Mouse (Mus musculus) c-Kit-positive CD71-positive TER-119-negative erythroid progenitor cells, embryonic 14.5 days (primary cell): ENCODE measurements around the gene Maml2.

Experiments
- DNase-seq: peaks from one replicate; pipeline ENCODE4 v3.0.0-alpha.2; 2013; ENCODE audit warnings: low read depth

Gene Maml2

GRCm38 (mm10) chr9:13297668-13298512 is at the start of gene Maml2:
Gene Maml2 (plus strand): TSS chr9:13297957.
- peak; percentile 28 for DNase-seq

DNA sequence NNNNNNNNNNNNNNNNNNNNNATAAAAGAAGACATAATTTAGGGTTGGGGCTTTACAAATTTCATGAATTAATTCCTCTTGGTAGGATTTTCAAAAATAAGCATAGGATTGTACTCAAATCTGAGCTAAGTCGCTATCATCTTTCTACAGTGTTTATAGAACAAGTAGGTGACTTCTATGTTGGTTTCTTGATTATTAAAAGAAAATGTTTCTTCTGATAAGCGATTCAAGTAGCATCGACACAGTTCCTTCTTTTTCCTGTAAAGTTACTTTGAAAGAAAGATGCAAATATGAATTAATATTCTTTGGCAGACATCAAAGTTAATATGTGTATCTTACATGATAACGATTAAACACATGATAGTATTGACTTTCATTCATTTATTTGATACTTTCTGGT is 49.7 kb upstream of the Maml2 start:
- DNase-seq, result no peak

DNA sequence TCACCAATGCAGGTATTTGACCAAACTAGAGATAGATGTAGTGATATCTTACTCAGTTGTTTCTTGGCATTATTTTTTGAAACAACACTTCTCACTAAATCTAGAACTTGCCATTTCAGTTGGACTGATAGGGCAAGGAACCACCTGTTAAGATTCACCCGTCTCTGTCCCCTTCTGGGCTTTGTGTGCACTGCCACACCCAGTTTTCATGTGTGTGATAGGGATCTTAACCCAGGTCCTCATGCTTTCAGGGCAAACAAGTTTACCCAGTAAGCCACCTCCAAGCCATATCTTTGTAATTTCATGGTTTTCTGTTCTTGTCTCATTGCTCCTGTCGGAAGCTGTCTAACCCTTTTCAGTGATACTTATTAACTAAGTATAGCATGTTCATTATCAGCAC is 46.5 kb upstream of the Maml2 start:
- DNase-seq, result no peak

- no peak for DNase-seq
These were observed 41.0 kb upstream of the Maml2 start for GRCm38 (mm10) chr9:13256726-13257125.

DNA sequence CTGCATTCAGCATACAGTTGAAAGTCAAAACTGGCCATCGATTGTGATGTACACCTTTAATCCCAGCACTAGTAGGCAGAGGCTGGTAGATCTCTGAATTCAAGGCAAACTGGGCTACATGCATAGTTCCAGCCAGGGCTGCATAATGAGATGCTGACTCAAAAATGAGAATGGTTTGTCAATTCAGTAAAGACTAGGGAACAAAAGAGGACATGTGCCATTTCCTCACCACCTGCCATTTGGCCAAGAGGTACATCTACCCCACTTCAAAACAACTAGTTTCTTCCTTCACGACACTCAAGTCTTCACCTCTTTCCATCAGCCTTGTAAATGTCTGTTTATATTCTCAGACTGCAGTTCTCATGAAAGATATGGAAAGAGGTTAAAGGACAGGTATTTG is 39.6 kb upstream of the Maml2 start:
- no peak for DNase-seq

GRCm38 (mm10) chr9:13260980-13261379 is 36.8 kb upstream of the Maml2 start:
- DNase-seq, result no peak

DNA sequence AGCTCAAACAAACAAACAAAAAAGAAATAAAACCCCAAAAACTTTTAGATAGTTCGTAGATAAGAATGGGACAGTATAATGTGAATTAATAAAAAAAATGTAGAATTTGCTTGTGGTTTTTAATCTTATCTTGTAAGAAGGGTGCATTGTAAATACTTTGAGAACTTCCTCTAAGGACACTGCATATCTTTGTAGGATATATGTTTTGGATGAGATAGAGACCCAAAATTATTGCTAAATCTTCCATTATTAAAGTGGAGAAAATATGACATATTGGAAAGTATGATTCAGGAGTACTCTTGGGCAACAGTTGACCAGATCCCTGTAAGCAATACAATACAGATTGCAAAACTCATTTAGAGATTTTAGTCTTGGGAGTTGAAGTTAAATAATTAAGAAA is 24.5 kb upstream of the Maml2 start:
- DNase-seq, result no peak

GRCm38 (mm10) chr9:13287482-13287881 is 10.3 kb upstream of the Maml2 start:
- DNase-seq, result no peak

DNA sequence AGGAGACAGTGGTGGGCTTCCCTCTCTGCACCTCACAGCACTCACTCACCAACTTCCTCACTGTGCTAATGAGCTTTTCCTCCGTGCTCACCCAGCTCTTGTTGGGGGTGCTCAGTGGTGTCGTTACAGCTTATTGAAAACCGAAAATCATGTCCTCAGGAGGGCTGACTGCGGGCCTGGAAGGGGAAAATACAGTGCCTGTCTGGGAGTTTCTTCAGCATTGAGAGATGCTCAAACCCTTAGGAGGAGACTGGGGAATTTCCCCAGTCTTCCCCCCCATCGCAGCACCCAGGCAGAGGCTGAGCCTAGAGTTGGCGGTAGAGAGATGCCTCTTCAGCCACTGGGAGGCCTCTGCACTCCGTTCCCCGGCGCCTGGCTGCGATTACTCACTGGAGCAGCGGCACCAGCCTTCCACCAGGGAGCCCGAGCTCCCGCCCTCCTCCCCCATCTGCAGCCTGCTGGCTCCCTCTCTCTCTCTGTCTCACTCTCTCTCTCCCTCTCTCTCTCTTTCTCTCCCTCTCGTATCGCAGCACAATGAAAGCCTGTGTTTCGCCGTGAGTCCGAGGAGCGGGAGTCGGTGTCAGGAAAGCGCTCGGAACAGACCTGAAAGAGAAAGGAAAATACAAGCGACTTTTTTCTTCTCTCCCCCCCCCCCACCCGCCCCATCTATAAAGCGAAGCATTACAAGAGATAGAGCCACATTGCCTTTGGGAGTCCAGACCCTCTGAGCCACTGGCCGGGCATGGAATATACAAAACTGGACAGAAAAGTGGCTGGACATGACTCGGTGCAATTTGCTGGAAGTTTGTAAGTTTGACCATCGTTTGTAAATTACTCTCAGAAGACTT is 1.3 kb upstream of the Maml2 start:
- DNase-seq, result peak; percentile 55

GRCm38 (mm10) chr9:13297122-13297667 is 562 bp upstream of the Maml2 start:
- DNase-seq, result peak; percentile 9

DNA sequence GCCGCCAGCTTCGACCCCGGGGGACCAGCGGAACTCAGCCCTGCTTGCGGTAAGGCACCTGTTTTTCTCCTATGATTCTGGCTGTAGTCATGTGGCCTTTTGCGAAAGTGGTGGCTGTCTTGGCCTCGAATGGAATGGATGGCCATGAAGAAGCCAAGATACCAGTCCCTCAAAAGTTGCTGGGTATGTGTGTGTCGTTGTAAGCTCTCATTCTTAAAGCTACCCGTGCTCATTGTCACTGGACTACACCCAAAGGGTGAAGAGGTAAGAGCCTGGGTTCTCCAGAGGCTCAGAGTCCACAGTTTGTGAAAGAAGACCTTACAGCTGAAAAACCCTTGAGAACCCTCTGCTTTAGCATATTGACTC is 739 bp downstream of the Maml2 start:
- no peak for DNase-seq

DNA sequence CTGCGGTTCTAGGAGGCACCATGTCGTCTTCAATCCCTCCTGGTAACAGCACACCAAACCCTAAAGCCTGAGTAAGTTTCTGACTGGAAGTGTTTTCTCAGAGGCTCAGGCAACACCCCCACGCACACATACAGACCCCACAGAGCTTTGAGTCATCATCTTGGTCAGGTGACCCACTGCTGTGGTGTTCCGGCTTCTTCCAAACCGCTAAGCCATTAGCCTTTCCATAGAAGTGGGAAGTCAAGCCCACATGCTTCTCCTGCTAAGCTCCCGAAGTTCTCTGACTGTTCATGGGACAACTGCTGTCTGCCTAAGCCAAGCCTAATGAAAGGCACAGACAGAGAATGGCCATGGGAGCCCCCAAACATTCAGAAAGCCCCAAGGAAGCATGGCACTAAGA is 1.4 kb downstream of the Maml2 start:
- DNase-seq, result no peak

DNA sequence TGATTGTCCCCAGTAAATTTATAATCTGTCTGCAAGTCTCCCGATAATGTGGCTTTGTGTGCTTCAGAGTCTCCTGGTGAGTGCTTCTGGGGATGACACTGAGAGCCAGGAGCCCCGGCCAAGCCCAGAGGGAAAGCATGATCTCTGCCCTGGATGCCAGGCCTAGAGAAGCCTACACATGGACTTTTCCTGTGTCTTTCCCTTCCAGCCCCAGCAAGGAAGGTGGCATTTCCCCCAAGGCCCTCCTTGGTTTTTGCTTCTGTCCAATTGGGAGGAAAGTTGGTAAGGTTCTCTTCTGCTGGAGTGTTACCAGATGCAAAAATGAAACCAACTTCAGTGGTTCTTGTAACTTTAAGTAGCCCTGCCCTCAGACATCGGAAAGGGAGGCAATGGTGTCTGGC is 2.3 kb downstream of the Maml2 start:
- no peak for DNase-seq

DNA sequence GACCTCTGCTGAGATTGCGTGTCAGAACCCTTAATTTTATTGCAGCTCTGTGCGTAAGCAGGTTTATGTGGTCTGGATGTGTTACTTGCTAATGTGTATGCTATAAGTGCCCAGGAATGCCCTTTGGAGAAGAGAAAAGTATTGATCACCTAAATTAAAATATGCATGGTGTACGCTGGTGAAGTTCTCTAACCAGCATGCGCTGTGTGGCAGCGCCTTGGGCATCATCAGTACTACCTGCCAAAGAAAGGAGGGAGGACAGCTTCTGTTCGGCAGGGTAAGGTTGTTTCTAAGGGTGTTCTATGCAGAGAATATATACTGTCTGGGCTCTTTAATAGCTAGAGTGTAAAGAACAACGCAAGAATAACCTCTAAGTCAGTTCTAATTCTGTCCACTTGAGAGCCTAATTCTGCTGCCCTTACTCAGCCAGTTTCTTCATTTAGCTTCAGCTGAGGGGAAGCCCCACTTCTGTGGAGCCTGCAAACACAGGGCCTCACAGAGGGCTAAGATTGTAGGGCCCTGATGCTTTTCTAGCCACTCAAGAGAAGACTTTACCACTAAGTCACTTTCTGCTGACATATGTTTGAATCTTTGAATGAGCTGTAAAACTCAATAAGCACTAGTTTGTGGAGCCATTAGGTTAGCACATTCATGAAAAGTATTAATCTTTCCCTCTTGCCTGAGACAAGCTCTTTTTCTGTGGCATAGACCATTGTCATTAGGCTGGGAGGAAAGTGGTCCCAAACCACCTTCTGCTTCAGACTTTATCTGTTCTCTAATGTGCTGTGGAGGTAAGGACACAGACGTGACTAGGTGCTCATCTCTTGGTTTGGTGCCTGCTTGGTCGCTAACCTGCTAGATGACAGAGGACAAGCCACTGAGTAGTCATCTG is 3.4 kb downstream of the Maml2 start:
- no peak for DNase-seq

DNA sequence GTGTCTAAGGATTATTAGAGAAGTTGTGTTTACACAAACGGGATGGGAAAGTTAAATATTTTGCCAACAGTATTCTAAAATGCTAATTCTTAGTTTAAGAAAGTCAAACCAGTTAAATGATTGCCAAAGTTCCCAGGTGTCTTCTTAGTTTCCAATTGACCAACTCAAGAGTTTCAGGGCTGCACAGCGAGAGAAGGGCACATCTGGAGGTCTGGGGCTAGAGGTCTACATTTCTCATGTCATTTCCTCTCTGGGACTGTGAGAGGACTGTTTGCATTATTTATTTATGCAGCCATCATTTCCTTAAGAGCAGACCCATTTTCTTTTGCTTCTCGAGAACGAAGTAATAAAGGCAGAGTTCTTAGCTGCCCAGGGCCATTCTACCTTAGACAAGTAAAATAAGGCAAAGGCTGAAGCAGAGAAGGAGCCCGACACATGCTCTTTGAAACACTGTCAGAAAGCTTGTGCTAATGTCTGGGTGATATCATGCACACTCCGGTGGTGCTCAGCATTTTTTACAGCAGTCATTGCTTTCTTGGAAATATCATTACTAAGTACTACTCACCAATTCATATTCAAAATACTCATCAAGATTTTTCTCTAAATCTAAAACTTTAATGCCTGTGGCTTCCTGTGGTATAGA is 4.5 kb downstream of the Maml2 start:
- no peak for DNase-seq

DNA sequence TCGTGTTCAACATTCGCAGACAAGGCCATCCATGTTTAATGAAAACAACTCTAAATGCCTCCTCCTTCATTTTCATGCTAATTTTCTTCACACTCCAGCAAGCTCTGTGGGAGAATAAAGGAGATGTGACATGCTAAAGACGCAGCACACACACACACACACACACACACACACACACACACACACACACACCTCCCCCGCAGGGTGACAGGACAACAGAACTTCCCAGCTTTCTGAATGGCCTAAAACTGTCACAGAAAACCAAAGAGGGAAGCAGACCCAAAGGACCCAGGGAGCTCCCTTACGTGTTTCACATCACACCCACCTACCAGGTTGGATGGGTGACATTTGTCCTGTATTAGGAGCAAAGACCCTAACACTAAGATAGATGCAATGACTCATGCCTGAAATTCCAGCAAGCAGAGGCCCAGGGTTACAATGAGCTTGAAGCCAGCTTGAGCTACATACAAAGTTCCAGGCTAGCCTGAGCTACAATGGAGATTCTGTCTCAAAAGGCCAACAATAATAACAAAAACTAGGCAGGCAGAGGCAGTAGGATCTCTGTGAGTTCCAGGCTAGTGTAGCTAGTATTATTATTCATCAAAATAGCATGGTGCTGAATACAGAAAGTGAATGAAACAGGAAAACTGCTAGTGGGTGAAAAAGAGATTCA is 5.5 kb downstream of the Maml2 start:
- DNase-seq, result no peak

GRCm38 (mm10) chr9:13303976-13304375 is 6.2 kb downstream of the Maml2 start:
- DNase-seq, result no peak

GRCm38 (mm10) chr9:13306471-13306870 is 8.7 kb downstream of the Maml2 start:
- no peak for DNase-seq

DNA sequence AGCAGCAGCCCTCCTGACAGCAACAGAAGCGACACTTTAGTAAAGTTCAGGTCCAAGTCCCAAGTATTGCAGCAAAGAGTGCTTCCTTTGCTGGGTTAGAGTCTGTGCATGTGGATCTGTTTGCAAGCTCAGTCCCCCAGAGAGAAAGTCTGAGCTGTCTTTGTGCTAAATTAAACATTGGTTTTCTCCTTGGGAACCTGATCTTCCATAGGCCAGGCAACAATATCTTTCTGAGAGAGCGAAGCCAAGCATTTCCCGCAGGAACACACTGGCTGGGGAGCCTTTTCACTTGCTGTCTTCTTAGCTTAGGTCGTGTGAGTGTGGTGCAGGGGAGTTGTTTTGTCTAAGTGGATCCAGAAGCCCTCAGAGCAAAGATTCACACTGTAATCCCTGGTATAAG is 9.5 kb downstream of the Maml2 start:
- DNase-seq, result no peak

DNA sequence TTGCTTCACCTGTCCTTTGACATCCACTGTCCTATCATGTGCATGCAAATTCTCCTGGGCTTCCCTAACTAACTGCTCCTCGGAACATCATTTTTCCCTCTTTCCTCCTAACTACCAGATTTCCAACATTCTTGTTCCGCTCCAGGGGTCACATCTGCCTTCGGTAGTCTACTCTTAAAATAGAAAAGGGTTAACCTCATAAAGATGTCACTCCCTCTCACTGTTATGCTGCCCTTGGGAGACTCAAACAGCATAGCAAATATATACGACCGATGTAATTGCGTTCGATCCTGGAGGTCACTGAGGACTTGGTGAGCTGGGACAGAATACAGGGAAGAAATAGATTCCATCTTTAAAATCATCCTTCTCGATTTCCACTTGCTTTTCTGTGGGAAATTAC is 11.0 kb downstream of the Maml2 start:
- no peak for DNase-seq

- no peak for DNase-seq
These were observed 12.1 kb downstream of the Maml2 start for GRCm38 (mm10) chr9:13309807-13310206.
